Mouse (Mus musculus): ENCODE results near the gene Gm7954.
"Not testable (repeated sequence)": the region's sequence is repeated elsewhere in the genome, so short reads cannot be mapped to it uniquely, and the experiment has no call there.

Gm7954 gene

GRCm38 (mm10) chr14:41453418-41453817, at the start of gene Gm7954:
Gene Gm7954 (minus strand): TSS chr14:41453518.
- not testable (repeated sequence) for DNase-seq

- not testable (repeated sequence) for DNase-seq
Observed at GRCm38 (mm10) chr14:41489385-41489784, 36.1 kb upstream of the Gm7954 start, which contains the start of gene Gm3486. Gene Gm3486 (minus strand): TSS chr14:41489485.

DNA sequence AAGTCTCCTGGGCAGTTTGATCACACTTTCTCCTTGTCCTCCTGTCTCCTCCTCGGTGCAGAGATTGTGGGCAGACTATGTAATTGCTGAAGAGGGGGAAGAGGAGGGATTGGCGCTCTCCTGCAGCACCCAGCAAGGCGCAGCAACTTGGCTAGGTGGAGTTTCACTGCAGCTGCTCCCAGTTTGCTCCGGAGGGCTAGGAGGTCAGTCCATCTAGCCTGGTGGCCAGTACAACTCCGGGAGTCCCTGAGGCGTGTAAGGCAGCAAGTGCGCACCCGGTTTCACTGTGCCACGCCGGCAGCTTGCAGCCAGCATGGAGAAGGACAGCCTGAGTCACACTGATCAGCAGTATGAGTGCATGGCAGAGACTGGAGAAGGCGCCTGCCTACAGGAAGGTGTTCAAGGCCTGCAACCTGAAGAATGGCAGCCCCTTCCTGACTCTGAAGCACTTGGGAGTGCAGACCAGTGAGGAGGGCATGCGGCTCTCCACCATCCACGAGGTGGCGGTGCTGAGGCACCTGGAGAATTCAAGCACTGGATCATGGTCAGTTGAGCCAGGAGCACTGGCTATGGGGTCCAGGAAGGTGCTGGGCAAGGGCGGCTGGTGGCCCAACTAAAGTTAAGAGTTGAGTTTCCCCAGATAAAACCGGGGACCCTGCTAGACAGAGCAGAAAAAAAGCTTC, 27.8 kb downstream of the Gm7954 start:
- DNase-seq: peak; percentile 1

- DNase-seq: not testable (repeated sequence)
Observed at GRCm38 (mm10) chr14:41424694-41425093, 28.6 kb downstream of the Gm7954 start.

DNA sequence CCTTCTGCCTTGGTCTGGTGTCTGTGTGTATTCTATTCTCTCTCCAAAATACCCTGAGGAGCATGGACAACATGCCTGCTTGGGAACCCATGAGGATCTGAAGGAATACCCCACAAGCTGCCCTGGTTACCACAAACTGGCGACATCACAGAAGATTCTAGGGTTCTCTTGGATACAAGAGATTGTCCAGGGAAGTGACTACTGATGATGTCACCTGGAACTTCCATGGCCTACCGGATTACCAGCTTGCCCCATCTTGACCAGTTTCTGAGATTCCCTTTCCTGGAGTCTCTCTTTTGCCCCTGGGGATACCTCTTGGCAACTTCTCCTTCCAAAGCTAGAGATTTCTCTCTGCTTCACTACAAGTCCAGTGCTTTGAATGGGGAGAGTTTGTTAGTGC, 45.1 kb downstream of the Gm7954 start, which contains the start of gene Gm6482:
Gene Gm6482, minus strand, starts transcription at position 101 of the 400 bp plus-strand sequence.
- not testable (repeated sequence) for DNase-seq
